Comparison of ENCODE assay signal across 7 mouse cellular contexts in the genomic region with DNA sequence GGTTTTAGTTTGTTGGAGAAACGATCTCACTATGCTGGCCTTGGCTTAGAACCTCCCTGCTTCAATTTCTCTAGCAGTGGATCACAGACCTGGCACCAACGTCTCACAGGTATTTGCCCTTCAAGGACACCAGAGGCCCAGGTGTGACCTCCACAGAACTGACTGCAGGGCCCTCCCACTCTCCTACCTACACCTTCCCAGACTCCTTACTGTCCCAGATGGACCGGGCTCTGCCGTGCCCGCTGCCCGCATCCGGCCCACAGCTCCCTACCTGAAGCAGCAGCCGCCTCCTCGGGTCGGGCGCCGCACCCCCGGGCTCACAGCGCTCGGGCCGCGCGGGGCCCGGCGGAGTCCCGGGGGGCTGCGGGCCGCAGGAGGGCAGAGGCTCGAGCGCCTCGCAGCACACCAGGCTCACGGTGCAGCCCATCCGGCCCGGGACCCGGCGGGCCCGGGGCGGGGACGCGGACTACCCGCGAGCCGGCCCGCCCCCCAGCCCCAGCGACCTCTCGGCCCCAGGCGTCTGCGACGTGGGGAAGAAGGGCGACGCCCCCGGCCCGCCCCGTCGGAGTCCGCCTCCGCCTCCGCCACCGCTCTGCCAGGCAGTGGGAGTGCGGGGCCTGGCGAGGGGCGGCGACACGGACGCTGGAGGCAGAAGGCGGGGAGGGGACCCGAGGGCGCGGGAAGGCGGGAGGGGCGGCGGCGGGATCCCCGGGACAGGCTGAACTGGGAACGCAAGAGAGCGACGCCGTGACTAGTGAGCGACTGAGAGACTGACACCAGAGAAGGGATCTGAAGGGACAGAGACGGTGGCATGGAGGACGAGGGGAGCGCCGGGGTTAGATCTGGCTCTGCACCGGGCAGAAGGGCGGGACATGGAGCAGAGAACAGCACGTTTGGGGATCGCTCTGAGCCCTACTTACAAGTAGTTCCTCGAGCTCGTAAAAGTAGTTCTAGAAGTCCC. TPM values are rescaled to one million over a fixed set of nuclear protein-coding genes. Genes with fewer than 3 reads are reported as not detected.
DNase-seq lines count a peak whose midpoint lies in the region; ATAC-seq lines count a peak whose summit lies in the region.

A gene (minus strand): TSS at position 429 of the 961 bp plus-strand sequence.

- no peaks in the 10 kb centered on the region for H3K9me3 ChIP-seq in intestine, embryonic 15.5 days
- H3K9me3 ChIP-seq in limb, embryonic 13.5 days: no peaks in the 10 kb centered on the region
- no peaks in the 10 kb centered on the region for H3K9me3 ChIP-seq in midbrain, embryonic 12.5 days

- 1% methylated on average over 82 of the region's 84 CpGs for WGBS in intestine, embryonic 15.5 days
- under 1% methylated on average over 82 of the region's 84 CpGs for WGBS in limb, embryonic 13.5 days
- WGBS in midbrain, embryonic 12.5 days: under 1% methylated on average over 83 of the region's 84 CpGs

- 0 out of 2 replicates have a peak, but pooled peaks cover 7% of the 10 kb centered on the region for H3K27me3 ChIP-seq in intestine, embryonic 15.5 days (replicated peaks)
- peaks cover 39% of the 10 kb centered on the region for H3K27me3 ChIP-seq in limb, embryonic 13.5 days
- H3K27me3 ChIP-seq in midbrain, embryonic 12.5 days: peaks cover 62% of the 10 kb centered on the region

- H3K9ac ChIP-seq in intestine, embryonic 15.5 days: peak within 1 kb of the TSS; percentile 56
- H3K9ac ChIP-seq in limb, embryonic 13.5 days: peak within 1 kb of the TSS; percentile 83
- H3K9ac ChIP-seq in midbrain, embryonic 12.5 days (replicated peaks): peak within 1 kb of the TSS; percentile 60

- H3K4me2 ChIP-seq in intestine, embryonic 15.5 days (replicated peaks): peak within 1 kb of the TSS; percentile 98
- H3K4me2 ChIP-seq in limb, embryonic 13.5 days (replicated peaks): peak within 1 kb of the TSS; percentile 92
- peak within 1 kb of the TSS; percentile 68 for H3K4me2 ChIP-seq in midbrain, embryonic 12.5 days (replicated peaks)

- peak; percentile 67 for DNase-seq in R1 (ENCODE audit: low read depth, low spot score)
- no peak for DNase-seq in gonadal fat pad, adult 2 months (ENCODE audit: low read depth)
- peak; percentile 65 for DNase-seq in testis, postnatal 10 days (ENCODE audit: low spot score)

- no peaks in the 10 kb centered on the region for H3K36me3 ChIP-seq in intestine, embryonic 15.5 days
- H3K36me3 ChIP-seq in limb, embryonic 13.5 days: no peaks in the 10 kb centered on the region
- H3K36me3 ChIP-seq in midbrain, embryonic 12.5 days: no peaks in the 10 kb centered on the region

- peak within 1 kb of the TSS; percentile 60 for H3K4me3 ChIP-seq in brown adipose tissue, adult 24 weeks (ENCODE audit: insufficient read depth, low read depth, low read length)
- peak within 1 kb of the TSS; percentile 57 for H3K4me3 ChIP-seq in intestine, embryonic 15.5 days (replicated peaks)
- H3K4me3 ChIP-seq in limb, embryonic 13.5 days: peak within 1 kb of the TSS; percentile 61
- peak within 1 kb of the TSS; percentile 54 for H3K4me3 ChIP-seq in midbrain, embryonic 12.5 days

- H3K27ac ChIP-seq in brown adipose tissue, adult 24 weeks (replicated peaks; ENCODE audit: low read depth, low read length): peak within 1 kb of the TSS; percentile 38
- H3K27ac ChIP-seq in intestine, embryonic 15.5 days: no peak within 1 kb of the TSS
- peak within 1 kb of the TSS; percentile 48; the same call in 1 of the 2 replicates for H3K27ac ChIP-seq in limb, embryonic 13.5 days
- H3K27ac ChIP-seq in midbrain, embryonic 12.5 days (replicated peaks): no peak within 1 kb of the TSS

- ATAC-seq in intestine, embryonic 15.5 days: peak; percentile 84
- ATAC-seq in limb, embryonic 13.5 days (ENCODE audit: low FRiP score, low read depth): peak; percentile 59
- ATAC-seq in midbrain, embryonic 12.5 days (ENCODE audit: low FRiP score, low read depth): peak; percentile 66

- H3K4me1 ChIP-seq in brown adipose tissue, adult 24 weeks (ENCODE audit: control insufficient read depth, insufficient read depth, insufficient read length, low read length): peaks cover 4% of the 10 kb centered on the region
- H3K4me1 ChIP-seq in intestine, embryonic 15.5 days (replicated peaks): peaks cover 11% of the 10 kb centered on the region
- H3K4me1 ChIP-seq in limb, embryonic 13.5 days: peaks cover 23% of the 10 kb centered on the region
- H3K4me1 ChIP-seq in midbrain, embryonic 12.5 days: peaks cover 18% of the 10 kb centered on the region

RNA-seq across cellular contexts. Expression of the gene that starts here (rescaled TPM):
- 237 and 280 TPM in 2 replicates for polyA plus RNA-seq in brown adipose tissue, adult 24 weeks (2012; ENCODE audit: insufficient read depth, insufficient read length, missing spikeins)
- polyA plus RNA-seq in gonadal fat pad, adult 2 months (2012; rRNA removed): 223 and 292 TPM in 2 replicates
- 23.1 and 29.1 TPM in 2 replicates for polyA plus RNA-seq in intestine, embryonic 15.5 days (2015; fragmentation: Nextera tagmentation; extraction: Ambion mirVana)
- 44.4 and 45.1 TPM in 2 replicates for polyA plus RNA-seq in limb, embryonic 13.5 days (2015; fragmentation: Nextera tagmentation; extraction: Ambion mirVana)
- polyA plus RNA-seq in midbrain, embryonic 12.5 days (2016; fragmentation: Nextera tagmentation; extraction: Ambion mirVana): 17.1 and 21.0 TPM in 2 replicates

Comparison
In these comparisons a context has a peak if more than half of its experiments do, and no peak if none do; other contexts are left out.
1. H3K27ac ChIP-seq: peak in brown adipose tissue, adult 24 weeks (single experiment) and limb, embryonic 13.5 days (single experiment); none in intestine, embryonic 15.5 days (single experiment) and midbrain, embryonic 12.5 days (single experiment).
2. Peak in every context shown above with its lines, with median percentiles within 50 percentile points of each other: H3K4me3 ChIP-seq, ATAC-seq, H3K4me2 ChIP-seq and H3K9ac ChIP-seq.